Mouse (Mus musculus): Measurements from ENCODE around the gene Gins3. TPM values are rescaled to one million over a fixed set of nuclear protein-coding genes. Genes with fewer than 3 reads are reported as not detected.
"Not testable (repeated sequence)": the region's sequence is repeated elsewhere in the genome, so short reads cannot be mapped to it uniquely, and the experiment has no call there.

Gene Gins3
- total RNA-seq, 2 experiments from 2014 or later: 1.2 to 2.0 TPM

GRCm38 (mm10) chr8:95644942-95645341 lies 11.7 kb downstream of the Gins3 start:
- DNase-seq (ENCODE audit: extremely low spot score in 1 of 2, low spot score in 1 of 2): no peak

GRCm38 (mm10) chr8:95648251-95648650 lies 15.0 kb downstream of the Gins3 start:
- no peak for DNase-seq (ENCODE audit: extremely low spot score in 1 of 2, low spot score in 1 of 2)

GRCm38 (mm10) chr8:95653351-95653750 lies 20.1 kb downstream of the Gins3 start:
- DNase-seq (ENCODE audit: extremely low spot score in 1 of 2, low spot score in 1 of 2): no peak

GRCm38 (mm10) chr8:95655831-95656230 lies 22.6 kb downstream of the Gins3 start:
- DNase-seq (ENCODE audit: extremely low spot score in 1 of 2, low spot score in 1 of 2): no peak

- no peak for DNase-seq (ENCODE audit: extremely low spot score in 1 of 2, low spot score in 1 of 2)
These were observed 23.2 kb downstream of the Gins3 start for GRCm38 (mm10) chr8:95656316-95657002.

GRCm38 (mm10) chr8:95657523-95657922 lies 24.3 kb downstream of the Gins3 start:
- DNase-seq (ENCODE audit: extremely low spot score in 1 of 2, low spot score in 1 of 2): no peak

GRCm38 (mm10) chr8:95660334-95660882 lies 27.2 kb downstream of the Gins3 start:
- no peak for DNase-seq (ENCODE audit: extremely low spot score in 1 of 2, low spot score in 1 of 2)

GRCm38 (mm10) chr8:95661085-95661484 lies 27.8 kb downstream of the Gins3 start:
- no peak for DNase-seq (ENCODE audit: extremely low spot score in 1 of 2, low spot score in 1 of 2)

- DNase-seq (ENCODE audit: extremely low spot score in 1 of 2, low spot score in 1 of 2): no peak
These were observed 28.3 kb downstream of the Gins3 start for GRCm38 (mm10) chr8:95661575-95661974.

GRCm38 (mm10) chr8:95662885-95663598 lies 29.8 kb downstream of the Gins3 start:
- DNase-seq (ENCODE audit: extremely low spot score in 1 of 2, low spot score in 1 of 2): no peak

- no peak for DNase-seq (ENCODE audit: extremely low spot score in 1 of 2, low spot score in 1 of 2)
These were observed 30.3 kb downstream of the Gins3 start for GRCm38 (mm10) chr8:95663599-95663949.

GRCm38 (mm10) chr8:95665813-95666452 lies 32.7 kb downstream of the Gins3 start:
- not testable (repeated sequence) for DNase-seq (ENCODE audit: extremely low spot score in 1 of 2, low spot score in 1 of 2)

- no peak for DNase-seq (ENCODE audit: extremely low spot score in 1 of 2, low spot score in 1 of 2)
These were observed 35.1 kb downstream of the Gins3 start for GRCm38 (mm10) chr8:95668163-95668958.

GRCm38 (mm10) chr8:95669967-95670366 lies 36.7 kb downstream of the Gins3 start:
- no peak for DNase-seq (ENCODE audit: extremely low spot score in 1 of 2, low spot score in 1 of 2)

- no peak for DNase-seq (ENCODE audit: extremely low spot score in 1 of 2, low spot score in 1 of 2)
These were observed 38.6 kb downstream of the Gins3 start for GRCm38 (mm10) chr8:95671861-95672260.

GRCm38 (mm10) chr8:95672811-95673210 lies 39.6 kb downstream of the Gins3 start:
- DNase-seq (ENCODE audit: extremely low spot score in 1 of 2, low spot score in 1 of 2): no peak

- no peak for DNase-seq (ENCODE audit: extremely low spot score in 1 of 2, low spot score in 1 of 2)
These were observed 43.4 kb downstream of the Gins3 start, which contains the start of gene Ndrg4 for GRCm38 (mm10) chr8:95676631-95677030. Gene Ndrg4 (plus strand): TSS chr8:95676980.

- no peak for DNase-seq (ENCODE audit: extremely low spot score in 1 of 2, low spot score in 1 of 2)
These were observed 44.4 kb downstream of the Gins3 start for GRCm38 (mm10) chr8:95677591-95678023.

- DNase-seq (ENCODE audit: extremely low spot score in 1 of 2, low spot score in 1 of 2): peak; percentile 40 to 47
These were observed 44.9 kb downstream of the Gins3 start for GRCm38 (mm10) chr8:95678024-95678611.
